Mouse (Mus musculus) bone marrow macrophage, adult 2 months (primary cell): ENCODE results near the gene D1Pas1. TPM values are rescaled to one million over a fixed set of nuclear protein-coding genes. Genes with fewer than 3 reads are reported as not detected.

Experiments used
- H3K27ac ChIP-seq: 2 replicates; pipeline ENCODE4 v1.5.1; 2012; ENCODE audit warnings: low read depth, low read length; ENCODE audit not compliant: insufficient read depth
- H3K4me1 ChIP-seq: 2 replicates; pipeline ENCODE4 v1.6.1; 2012; ENCODE audit warnings: low read length; ENCODE audit not compliant: control insufficient read depth, insufficient read depth
- H3K4me3 ChIP-seq: 2 replicates; pipeline ENCODE4 v1.5.1; 2012; ENCODE audit warnings: mild to moderate bottlenecking, low read length, moderate library complexity; ENCODE audit not compliant: insufficient read depth
- CTCF ChIP-seq: IDR thresholded peaks from 2 replicates; pipeline ENCODE4 v1.5.1; 2012; ENCODE audit warnings: low read depth, mild to moderate bottlenecking, low read length, moderate library complexity
- POLR2A ChIP-seq: IDR thresholded peaks from 2 replicates; pipeline ENCODE4 v1.6.1; 2012; ENCODE audit warnings: mild to moderate bottlenecking, low read depth, low read length, borderline replicate concordance
- polyA plus RNA-seq: library from polyadenylated mRNA; stranded (reverse); fragments of >200 nt; gene quantifications from 2 replicates; pipeline ENCODE4 v1.2.4, GENCODE M21; 2012; ENCODE audit not compliant: missing spikeins, insufficient read depth, insufficient read length

D1Pas1 gene
- polyA plus RNA-seq, 1 experiment, result not detected

DNA sequence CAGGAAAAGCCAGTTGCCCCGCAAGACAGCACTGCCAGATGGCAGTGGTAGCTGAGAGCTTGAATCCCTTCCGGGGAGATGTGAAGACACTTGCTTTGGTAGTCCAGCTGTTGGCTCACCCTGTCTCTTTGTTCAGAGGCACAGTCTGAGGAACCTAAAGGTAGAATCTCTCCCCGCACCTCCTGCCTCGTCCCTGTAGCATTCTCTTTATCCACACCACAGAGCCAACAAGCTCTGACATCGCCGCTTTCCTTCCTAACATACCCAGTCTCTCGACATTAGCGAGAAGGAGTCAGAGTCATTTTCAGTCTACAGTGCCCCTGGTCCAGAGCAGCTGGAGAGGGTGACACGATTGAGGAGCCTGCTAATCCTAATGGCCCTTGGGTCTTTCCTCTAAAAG, 18.9 kb downstream of the D1Pas1 start:
- TF ChIP-seq POLR2A, result no peak
- no peak for TF ChIP-seq CTCF
- Histone ChIP-seq H3K4me3 (no peak overlapping the region), H3K4me1 (no peaks in the 10 kb centered on the region), H3K27ac (no peak overlapping the region)

GRCm38 (mm10) chr1:186986506-186986905, 19.3 kb downstream of the D1Pas1 start:
- Histone ChIP-seq H3K4me3 (no peak overlapping the region), H3K4me1 (no peaks in the 10 kb centered on the region), H3K27ac (no peak overlapping the region)
- TF ChIP-seq POLR2A, result no peak
- TF ChIP-seq CTCF, result no peak

GRCm38 (mm10) chr1:186988281-186988682, 21.1 kb downstream of the D1Pas1 start:
- Histone ChIP-seq H3K4me1 (no peaks in the 10 kb centered on the region), H3K4me3 (no peak overlapping the region), H3K27ac (no peak overlapping the region)
- no peak for TF ChIP-seq CTCF
- no peak for TF ChIP-seq POLR2A

- Histone ChIP-seq H3K27ac (no peak overlapping the region), H3K4me1 (no peaks in the 10 kb centered on the region), H3K4me3 (no peak overlapping the region)
- no peak for TF ChIP-seq CTCF
- TF ChIP-seq POLR2A, result no peak
Measured at GRCm38 (mm10) chr1:186988822-186989221, 21.6 kb downstream of the D1Pas1 start.

GRCm38 (mm10) chr1:186991473-186991872, 24.3 kb downstream of the D1Pas1 start:
- no peak for TF ChIP-seq CTCF
- no peak for TF ChIP-seq POLR2A
- no peaks in the 10 kb centered on the region for H3K4me1 ChIP-seq
- H3K4me3 ChIP-seq, result no peak overlapping the region
- no peak overlapping the region for H3K27ac ChIP-seq

DNA sequence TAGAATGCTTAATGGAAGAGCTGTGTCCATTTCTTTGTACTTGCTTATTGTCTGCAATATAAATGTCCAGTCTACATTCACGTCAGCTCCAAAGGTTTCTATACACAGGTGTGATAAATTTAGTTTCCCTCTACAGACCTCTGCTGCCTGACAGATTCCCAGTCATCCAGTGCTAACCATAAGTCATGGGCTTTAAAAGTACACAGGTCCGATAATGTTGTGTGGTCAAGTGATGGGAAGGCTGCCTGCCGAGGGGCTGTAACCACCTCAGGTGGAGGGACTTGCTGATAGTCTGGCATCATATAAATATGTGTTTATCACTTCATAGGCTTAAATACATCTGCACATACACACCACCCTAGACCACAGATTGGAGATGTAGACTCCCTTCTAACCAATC, 24.9 kb downstream of the D1Pas1 start:
- H3K27ac ChIP-seq, result no peak overlapping the region
- H3K4me1 ChIP-seq, result no peaks in the 10 kb centered on the region
- no peak for TF ChIP-seq POLR2A
- TF ChIP-seq CTCF, result no peak
- H3K4me3 ChIP-seq, result no peak overlapping the region

DNA sequence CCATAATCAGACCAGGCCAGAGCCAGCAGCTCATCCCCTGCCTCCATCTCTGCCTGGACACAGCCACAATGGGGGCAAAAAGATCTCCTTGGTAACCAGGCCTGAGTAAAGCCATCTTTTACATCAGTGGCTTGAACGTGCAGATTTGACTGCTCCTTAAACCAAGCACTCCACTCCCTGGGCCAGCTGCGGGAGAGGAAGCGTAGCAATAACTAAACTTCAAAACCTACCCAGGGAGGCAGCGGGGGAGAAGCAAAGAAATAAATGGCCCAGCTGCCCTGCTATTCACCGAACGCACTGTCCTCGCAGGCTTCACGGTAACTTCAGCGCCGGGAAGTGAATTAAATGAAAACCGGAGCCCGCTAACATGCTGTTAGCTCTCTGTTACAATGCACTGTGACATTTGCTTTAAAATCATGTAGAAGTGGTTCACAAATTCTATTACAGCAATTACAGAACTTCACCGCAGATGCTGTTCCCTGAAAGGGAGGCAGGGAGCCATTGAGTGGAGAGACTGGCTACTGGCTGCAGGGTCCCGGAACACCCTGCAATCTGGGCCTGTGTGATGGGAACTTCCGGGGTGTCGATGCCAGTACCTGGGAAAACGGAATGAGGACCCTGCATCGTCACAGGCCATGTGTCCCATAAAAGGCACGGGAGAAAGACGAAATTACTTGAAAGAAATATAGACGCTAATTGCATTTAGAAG, 30.5 kb downstream of the D1Pas1 start:
- Histone ChIP-seq H3K4me1 (no peaks in the 10 kb centered on the region), H3K27ac (no peak overlapping the region), H3K4me3 (no peak overlapping the region)
- no peak for TF ChIP-seq CTCF
- no peak for TF ChIP-seq POLR2A

GRCm38 (mm10) chr1:187003441-187003861, 36.2 kb downstream of the D1Pas1 start:
- TF ChIP-seq CTCF (no peak), POLR2A (no peak)
- Histone ChIP-seq H3K4me1 (no peaks in the 10 kb centered on the region), H3K27ac (no peak overlapping the region), H3K4me3 (no peak overlapping the region)

- Histone ChIP-seq H3K4me1 (no peaks in the 10 kb centered on the region), H3K27ac (no peak overlapping the region), H3K4me3 (no peak overlapping the region)
- no peak for TF ChIP-seq CTCF
- TF ChIP-seq POLR2A, result no peak
Measured at GRCm38 (mm10) chr1:187004306-187004705, 37.1 kb downstream of the D1Pas1 start.

- Histone ChIP-seq H3K4me1 (no peaks in the 10 kb centered on the region), H3K27ac (no peak overlapping the region), H3K4me3 (no peak overlapping the region)
- TF ChIP-seq POLR2A, result no peak
- no peak for TF ChIP-seq CTCF
Measured at GRCm38 (mm10) chr1:187006227-187006925, 39.2 kb downstream of the D1Pas1 start.

GRCm38 (mm10) chr1:187008236-187008635, 41.0 kb downstream of the D1Pas1 start:
- no peak overlapping the region for H3K27ac ChIP-seq
- TF ChIP-seq CTCF (no peak), POLR2A (no peak)
- no peaks in the 10 kb centered on the region for H3K4me1 ChIP-seq
- no peak overlapping the region for H3K4me3 ChIP-seq
